Mouse (Mus musculus): Measurements from ENCODE around the gene Apoc2.

DNA sequence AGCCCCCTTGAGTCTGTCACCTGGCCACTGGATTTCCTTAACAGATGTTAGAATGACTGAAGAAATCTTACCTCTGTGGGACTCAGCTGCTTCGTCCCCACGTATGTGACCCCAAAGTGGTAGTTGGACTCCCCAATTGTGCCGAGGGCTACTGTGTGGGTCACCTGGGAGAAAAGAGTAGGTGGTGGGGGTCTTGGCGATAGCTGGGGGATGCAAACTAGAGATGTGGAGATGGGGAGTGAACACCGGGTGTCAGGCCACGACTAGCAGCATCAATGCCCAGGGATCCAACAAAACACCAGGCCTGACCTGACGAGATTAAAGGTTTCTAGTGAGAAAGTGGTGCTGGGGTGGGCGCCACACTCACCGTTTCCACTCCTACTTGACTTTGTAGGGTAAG is 35.9 kb upstream of the Apoc2 start:
- TF ChIP-seq EP300 (IDR thresholded peaks at IDR 0.05; ENCODE audit: insufficient read depth, low read depth, low read length) (no peak), CTCF (IDR thresholded peaks at IDR 0.05; ENCODE audit: low read depth, low read length) (no peak)

Data from ES-Bruce4 (cell line).